Mouse (Mus musculus) lung, embryonic 16.5 days (tissue): ENCODE results near the gene Mex3a. TPM values are rescaled to one million over a fixed set of nuclear protein-coding genes. Genes with fewer than 3 reads are reported as not detected.

Source experiments
- ATAC-seq: fragments of 200-750 bp; cut with Nextera tagmentation; 2 replicates; pipeline ENCODE4 v1.8.0; 2017; ENCODE audit warnings: low read depth, mild to moderate bottlenecking, moderate library complexity
- H3K27ac ChIP-seq: fragments of 300-500 bp; sonication (generic); 2 replicates; pipeline ENCODE4 v1.5.1; 2014; ENCODE audit warnings: mild to moderate bottlenecking, control low read depth, low read length
- H3K27me3 ChIP-seq: fragments of 300-500 bp; sonication (generic); 2 replicates; pipeline ENCODE4 v1.6.1; 2014; ENCODE audit warnings: low read depth, low read length, mixed read lengths; ENCODE audit not compliant: control insufficient read depth, insufficient read depth
- H3K36me3 ChIP-seq: fragments of 300-500 bp; sonication (generic); 2 replicates; pipeline ENCODE4 v1.6.1; 2014; ENCODE audit warnings: low read length; ENCODE audit not compliant: control insufficient read depth, insufficient read depth
- H3K4me1 ChIP-seq: fragments of 300-500 bp; sonication (generic); replicated peaks from 2 replicates; pipeline ENCODE4 v1.6.1; 2014; ENCODE audit warnings: low read length, mixed read lengths; ENCODE audit not compliant: control insufficient read depth, insufficient read depth
- H3K4me2 ChIP-seq: fragments of 300-500 bp; sonication (generic); 2 replicates; pipeline ENCODE4 v1.6.1; 2014; ENCODE audit warnings: low read depth, low read length, control low read depth
- H3K4me3 ChIP-seq: fragments of 300-500 bp; sonication (generic); 2 replicates; pipeline ENCODE4 v1.5.1; 2014; ENCODE audit warnings: mild to moderate bottlenecking, low read length, control low read depth
- H3K9ac ChIP-seq: fragments of 300-500 bp; sonication (generic); 2 replicates; pipeline ENCODE4 v1.6.1; 2014; ENCODE audit warnings: low read length, control low read depth
- H3K9me3 ChIP-seq: fragments of 300-500 bp; sonication (generic); 2 replicates; pipeline ENCODE4 v1.6.1; 2016; ENCODE audit warnings: low read length; ENCODE audit not compliant: control insufficient read depth
- WGBS: fragments of 180-500 bp; shearing (Covaris S2); extraction: QIAGEN DNeasy Blood & Tissue Kit; methylation state at CpG from one replicate; pipeline ENCODE4 v1.1.7; 2014; 5-methylcytosine and 5-hydroxymethylcytosine counted together
- polyA plus RNA-seq: library from polyadenylated mRNA; unstranded; fragments of >200 nt; fragmentation: Nextera tagmentation; extraction: Ambion mirVana; gene quantifications from 2 replicates; pipeline ENCODE4 v1.2.1, GENCODE M21; 2015

The Mex3a gene
- polyA plus RNA-seq, 1 experiment from 2014 or later, result 13.5 TPM

- H3K9ac ChIP-seq, result no peak overlapping the region
- peak; percentile 29 for ATAC-seq
- no peak overlapping the region for H3K4me2 ChIP-seq
- no peaks in the 10 kb centered on the region for H3K27me3 ChIP-seq
- no peak overlapping the region for H3K4me3 ChIP-seq
- peaks cover 6% of the 10 kb centered on the region for H3K4me1 ChIP-seq
- no peak overlapping the region for H3K27ac ChIP-seq
- H3K36me3 ChIP-seq, result 0 out of 2 replicates have a peak, but pooled peaks cover 2% of the 10 kb centered on the region
- 21% methylated on average over 9 of the region's 9 CpGs for WGBS
- H3K9me3 ChIP-seq, result no peaks in the 10 kb centered on the region
These were observed 10.3 kb upstream of the Mex3a start for GRCm38 (mm10) chr3:88521803-88522331.

GRCm38 (mm10) chr3:88523027-88523426 is 9.2 kb upstream of the Mex3a start:
- Histone ChIP-seq H3K36me3 (0 out of 2 replicates have a peak, but pooled peaks cover 2% of the 10 kb centered on the region), H3K4me1 (peaks cover 15% of the 10 kb centered on the region), H3K4me3 (no peak overlapping the region), H3K27ac (no peak overlapping the region), H3K27me3 (no peaks in the 10 kb centered on the region), H3K9ac (no peak overlapping the region), H3K9me3 (no peaks in the 10 kb centered on the region), H3K4me2 (no peak overlapping the region)
- 80% methylated on average over 8 of the region's 8 CpGs for WGBS
- no peak for ATAC-seq

GRCm38 (mm10) chr3:88525021-88525420 is 7.2 kb upstream of the Mex3a start:
- WGBS, result 78% methylated on average over 5 of the region's 5 CpGs
- ATAC-seq, result no peak
- H3K4me2 ChIP-seq, result no peak overlapping the region
- no peak overlapping the region for H3K27ac ChIP-seq
- no peaks in the 10 kb centered on the region for H3K27me3 ChIP-seq
- no peaks in the 10 kb centered on the region for H3K9me3 ChIP-seq
- H3K36me3 ChIP-seq, result 0 out of 2 replicates have a peak, but pooled peaks cover 2% of the 10 kb centered on the region
- H3K4me1 ChIP-seq, result peaks cover 27% of the 10 kb centered on the region
- no peak overlapping the region for H3K9ac ChIP-seq
- no peak overlapping the region for H3K4me3 ChIP-seq

GRCm38 (mm10) chr3:88526157-88527131 is 5.8 kb upstream of the Mex3a start:
- Histone ChIP-seq H3K4me3 (no peak overlapping the region), H3K27ac (peak overlapping the region; percentile 45; the same call in 1 of the 2 replicates), H3K4me2 (no peak overlapping the region), H3K36me3 (0 out of 2 replicates have a peak, but pooled peaks cover 2% of the 10 kb centered on the region), H3K27me3 (no peaks in the 10 kb centered on the region), H3K4me1 (peaks cover 32% of the 10 kb centered on the region), H3K9ac (no peak overlapping the region), H3K9me3 (no peaks in the 10 kb centered on the region)
- peak; percentile 87 for ATAC-seq
- 32% methylated on average over 17 of the region's 17 CpGs for WGBS

- Histone ChIP-seq H3K36me3 (0 out of 2 replicates have a peak, but pooled peaks cover 2% of the 10 kb centered on the region), H3K27ac (peak overlapping the region; percentile 37), H3K27me3 (no peaks in the 10 kb centered on the region), H3K9ac (peak overlapping the region; percentile 40), H3K4me1 (peaks cover 32% of the 10 kb centered on the region), H3K4me3 (no peak overlapping the region), H3K9me3 (no peaks in the 10 kb centered on the region), H3K4me2 (no peak overlapping the region)
- no peak for ATAC-seq
- 38% methylated on average over 8 of the region's 8 CpGs for WGBS
These were observed 4.6 kb upstream of the Mex3a start for GRCm38 (mm10) chr3:88527565-88527964.

GRCm38 (mm10) chr3:88528646-88529045 is 3.5 kb upstream of the Mex3a start:
- no peak overlapping the region for H3K4me3 ChIP-seq
- H3K27me3 ChIP-seq, result no peaks in the 10 kb centered on the region
- H3K36me3 ChIP-seq, result 0 out of 2 replicates have a peak, but pooled peaks cover 2% of the 10 kb centered on the region
- ATAC-seq, result no peak
- no peak overlapping the region for H3K4me2 ChIP-seq
- H3K27ac ChIP-seq, result no peak overlapping the region
- peaks cover 33% of the 10 kb centered on the region for H3K4me1 ChIP-seq
- no peaks in the 10 kb centered on the region for H3K9me3 ChIP-seq
- WGBS, result 83% methylated on average over 11 of the region's 11 CpGs
- H3K9ac ChIP-seq, result no peak overlapping the region

- peak overlapping the region; percentile 93 for H3K9ac ChIP-seq
- H3K4me1 ChIP-seq, result peaks cover 40% of the 10 kb centered on the region
- peak overlapping the region; percentile 65 for H3K4me2 ChIP-seq
- H3K9me3 ChIP-seq, result no peaks in the 10 kb centered on the region
- H3K27ac ChIP-seq, result no peak overlapping the region
- no peak overlapping the region for H3K4me3 ChIP-seq
- no peak for ATAC-seq
- 38% methylated on average over 7 of the region's 7 CpGs for WGBS
- no peaks in the 10 kb centered on the region for H3K27me3 ChIP-seq
- H3K36me3 ChIP-seq, result 0 out of 2 replicates have a peak, but pooled peaks cover 2% of the 10 kb centered on the region
These were observed 2.8 kb upstream of the Mex3a start for GRCm38 (mm10) chr3:88529204-88530000.

GRCm38 (mm10) chr3:88530082-88530864 is 1.9 kb upstream of the Mex3a start:
- Histone ChIP-seq H3K27ac (no peak overlapping the region; the same call in 1 of the 2 replicates), H3K36me3 (no peaks in the 10 kb centered on the region), H3K4me1 (peaks cover 49% of the 10 kb centered on the region), H3K9ac (peak overlapping the region; percentile 93), H3K27me3 (no peaks in the 10 kb centered on the region), H3K4me2 (peak overlapping the region; percentile 65), H3K9me3 (no peaks in the 10 kb centered on the region), H3K4me3 (peak overlapping the region; percentile 74)
- ATAC-seq, result no peak
- WGBS, result 18% methylated on average over 11 of the region's 11 CpGs
